Mouse (Mus musculus): Measurements from ENCODE around the gene Henmt1.

The Henmt1 gene

GRCm38 (mm10) chr3:108997284-108997683 lies 57.6 kb downstream of the Henmt1 start:
- no peak for DNase-seq (ENCODE audit: low spot score in 2 of 2)

GRCm38 (mm10) chr3:108997762-108998161 lies 58.1 kb downstream of the Henmt1 start:
- no peak for DNase-seq (ENCODE audit: low spot score in 2 of 2)

- no peak for DNase-seq (ENCODE audit: low spot score in 2 of 2)
Measured at GRCm38 (mm10) chr3:108999173-108999572, 59.5 kb downstream of the Henmt1 start.

GRCm38 (mm10) chr3:109005777-109006176 lies 66.1 kb downstream of the Henmt1 start:
- DNase-seq (ENCODE audit: low spot score in 2 of 2): no peak

- DNase-seq (ENCODE audit: low spot score in 2 of 2): no peak
Measured at GRCm38 (mm10) chr3:109008180-109008579, 68.5 kb downstream of the Henmt1 start.
